Mouse (Mus musculus) small intestine, adult 2 months (tissue): ENCODE data around the gene Cdc42se2. TPM values are rescaled to one million over a fixed set of nuclear protein-coding genes. Genes with fewer than 3 reads are reported as not detected.

Source experiments
- H3K27ac ChIP-seq: fragments of 200-500 bp; 2 replicates; pipeline ENCODE4 v1.5.1; 2012; ENCODE audit warnings: low read depth, low read length, control low read depth, inconsistent platforms; ENCODE audit not compliant: insufficient read depth
- H3K27me3 ChIP-seq: fragments of 200-500 bp; 2 replicates; pipeline ENCODE4 v1.6.1; 2012; ENCODE audit warnings: mild to moderate bottlenecking, moderate library complexity, low read length, inconsistent platforms; ENCODE audit not compliant: control insufficient read depth, insufficient read depth
- H3K36me3 ChIP-seq: fragments of 200-500 bp; 2 replicates; pipeline ENCODE4 v1.6.1; 2012; ENCODE audit warnings: mild to moderate bottlenecking, low read length, control low read depth, inconsistent platforms; ENCODE audit not compliant: control insufficient read depth, insufficient read depth
- H3K4me1 ChIP-seq: fragments of 200-500 bp; 2 replicates; pipeline ENCODE4 v1.6.1; 2012; ENCODE audit warnings: low read length, inconsistent platforms, mixed read lengths; ENCODE audit not compliant: control insufficient read depth, insufficient read depth, insufficient read length
- H3K4me3 ChIP-seq: fragments of 200-500 bp; 2 replicates; pipeline ENCODE4 v1.5.1; 2012; ENCODE audit warnings: low read depth, mild to moderate bottlenecking, control low read depth, inconsistent platforms, low read length, moderate library complexity
- CTCF ChIP-seq: fragments of 200-500 bp; IDR thresholded peaks from 2 replicates; pipeline ENCODE4 v1.5.1; 2012; ENCODE audit warnings: low read depth, mild to moderate bottlenecking, control low read depth, inconsistent platforms, low read length, moderate library complexity, mixed read lengths; ENCODE audit not compliant: insufficient replicate concordance, insufficient read length; ENCODE audit errors: extremely low read depth
- POLR2A ChIP-seq: fragments of 200-500 bp; IDR thresholded peaks from 2 replicates; pipeline ENCODE4 v1.6.1; 2012; ENCODE audit warnings: low read depth, mild to moderate bottlenecking, control low read depth, inconsistent platforms, low read length, moderate library complexity
- WGBS: fragments of 180-500 bp; shearing (Covaris S2); methylation state at CpG from one replicate; pipeline ENCODE4 v1.1.7; 2018; 5-methylcytosine and 5-hydroxymethylcytosine counted together
- polyA plus RNA-seq: library from polyadenylated mRNA; depleted of rRNA; stranded (reverse); fragments of >200 nt; gene quantifications from 2 replicates; pipeline ENCODE4 v1.2.3, GENCODE M21; 2012

Gene Cdc42se2
- polyA plus RNA-seq, 1 experiment: 69.2 TPM

- H3K27ac ChIP-seq: no peak overlapping the region
- H3K4me1 ChIP-seq: peaks cover 9% of the 10 kb centered on the region; the same call in 1 of the 2 replicates
- WGBS: 18% methylated on average over 1 of the region's 1 CpGs
- H3K36me3 ChIP-seq: no peaks in the 10 kb centered on the region
- no peak for TF ChIP-seq POLR2A
- TF ChIP-seq CTCF: no peak
- H3K27me3 ChIP-seq: no peaks in the 10 kb centered on the region
- H3K4me3 ChIP-seq: no peak overlapping the region
Measured at GRCm38 (mm10) chr11:54778131-54778844, 9.2 kb downstream of the Cdc42se2 start.

GRCm38 (mm10) chr11:54777387-54778130, 9.9 kb downstream of the Cdc42se2 start:
- TF ChIP-seq POLR2A (no peak), CTCF (no peak)
- H3K4me1 ChIP-seq: peaks cover 9% of the 10 kb centered on the region; the same call in 1 of the 2 replicates

GRCm38 (mm10) chr11:54776735-54777333, 10.6 kb downstream of the Cdc42se2 start:
- no peaks in the 10 kb centered on the region for H3K36me3 ChIP-seq
- H3K27ac ChIP-seq: peak overlapping the region; percentile 72; the same call in 1 of the 2 replicates
- H3K27me3 ChIP-seq: no peaks in the 10 kb centered on the region
- TF ChIP-seq CTCF: no peak
- TF ChIP-seq POLR2A: no peak
- H3K4me3 ChIP-seq: no peak overlapping the region
- WGBS: 59% methylated on average over 4 of the region's 4 CpGs
- H3K4me1 ChIP-seq: peaks cover 12% of the 10 kb centered on the region; the same call in 1 of the 2 replicates

More at GRCm38 (mm10) chr11:54777387-54778130, 9.9 kb downstream of the Cdc42se2 start:
- WGBS: 70% methylated on average over 6 of the region's 6 CpGs
- H3K27ac ChIP-seq: peak overlapping the region; percentile 25; the same call in 1 of the 2 replicates
- H3K27me3 ChIP-seq: no peaks in the 10 kb centered on the region
- no peaks in the 10 kb centered on the region for H3K36me3 ChIP-seq
- no peak overlapping the region for H3K4me3 ChIP-seq

GRCm38 (mm10) chr11:54776367-54776701, 11.1 kb downstream of the Cdc42se2 start:
- Histone ChIP-seq H3K36me3 (no peaks in the 10 kb centered on the region), H3K4me3 (no peak overlapping the region), H3K4me1 (peaks cover 12% of the 10 kb centered on the region; the same call in 1 of the 2 replicates), H3K27ac (peak overlapping the region; percentile 72), H3K27me3 (no peaks in the 10 kb centered on the region)
- no peak for TF ChIP-seq CTCF
- WGBS: 72% methylated on average over 2 of the region's 2 CpGs

DNA sequence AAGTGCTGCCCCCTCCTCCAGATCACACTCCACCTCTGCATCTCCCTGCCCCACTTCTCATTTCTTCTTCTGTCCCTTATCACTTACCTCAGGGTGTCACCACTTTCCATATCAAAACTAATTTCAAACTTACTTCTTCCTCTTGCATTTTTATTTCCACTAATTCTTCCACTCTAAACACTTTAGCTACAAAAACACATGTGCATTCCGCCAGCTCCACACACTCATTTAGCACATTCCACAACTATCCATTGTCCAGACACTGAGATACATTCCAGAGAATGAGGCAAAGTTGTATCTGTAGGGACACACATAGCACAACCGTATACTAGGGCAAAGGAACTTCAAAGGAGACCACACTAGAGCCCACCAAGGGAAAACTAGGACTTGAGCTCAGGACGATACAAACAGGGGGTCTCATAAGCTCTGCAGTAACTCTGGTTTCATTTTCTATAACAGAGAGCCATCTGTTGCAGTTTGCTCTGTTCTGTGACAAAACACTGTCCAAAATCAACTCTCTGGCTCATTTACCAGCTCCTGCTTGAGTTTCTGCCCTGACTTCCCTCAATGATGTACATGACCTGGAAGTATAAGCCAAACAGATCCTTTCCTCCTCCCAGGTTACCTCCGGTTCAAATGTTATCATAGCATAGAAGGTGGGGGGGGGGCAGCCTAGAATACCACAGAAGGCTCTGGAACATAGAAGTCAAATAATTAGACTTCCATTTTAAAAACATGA, 11.7 kb downstream of the Cdc42se2 start:
- Histone ChIP-seq H3K27ac (peak overlapping the region; percentile 72), H3K4me1 (peaks cover 12% of the 10 kb centered on the region; the same call in 1 of the 2 replicates), H3K27me3 (no peaks in the 10 kb centered on the region), H3K36me3 (no peaks in the 10 kb centered on the region), H3K4me3 (no peak overlapping the region)
- TF ChIP-seq POLR2A (no peak), CTCF (no peak)
- 60% methylated on average over 4 of the region's 4 CpGs for WGBS

GRCm38 (mm10) chr11:54774282-54775078, 13.0 kb downstream of the Cdc42se2 start:
- H3K36me3 ChIP-seq: no peaks in the 10 kb centered on the region
- TF ChIP-seq CTCF (no peak), POLR2A (no peak)
- H3K4me1 ChIP-seq: peaks cover 11% of the 10 kb centered on the region; the same call in 1 of the 2 replicates
- H3K27ac ChIP-seq: peak overlapping the region; percentile 60
- H3K27me3 ChIP-seq: no peaks in the 10 kb centered on the region
- no peak overlapping the region for H3K4me3 ChIP-seq
- WGBS: 62% methylated on average over 7 of the region's 7 CpGs
